Mouse (Mus musculus) cerebellum, adult 2 months (tissue): ENCODE measurements at regions not wholly inside any gene's neighbourhood (a gene's known extent, or its start where the extent isn't known, plus 50 kb on each side); places are given as distances from the start of the nearest gene placed in this dataset.

ENCODE experiments used
- CTCF ChIP-seq: fragments of 200-500 bp; IDR thresholded peaks from 2 replicates; pipeline ENCODE4 v1.5.1; 2011; ENCODE audit warnings: low read depth, mild to moderate bottlenecking, control low read depth, low read length, moderate library complexity, borderline replicate concordance; ENCODE audit not compliant: insufficient read depth
- POLR2A ChIP-seq: fragments of 200-500 bp; IDR thresholded peaks from 2 replicates; pipeline ENCODE4 v1.6.1; 2011; ENCODE audit warnings: low read length, control low read depth, borderline replicate concordance; ENCODE audit not compliant: insufficient read depth

DNA sequence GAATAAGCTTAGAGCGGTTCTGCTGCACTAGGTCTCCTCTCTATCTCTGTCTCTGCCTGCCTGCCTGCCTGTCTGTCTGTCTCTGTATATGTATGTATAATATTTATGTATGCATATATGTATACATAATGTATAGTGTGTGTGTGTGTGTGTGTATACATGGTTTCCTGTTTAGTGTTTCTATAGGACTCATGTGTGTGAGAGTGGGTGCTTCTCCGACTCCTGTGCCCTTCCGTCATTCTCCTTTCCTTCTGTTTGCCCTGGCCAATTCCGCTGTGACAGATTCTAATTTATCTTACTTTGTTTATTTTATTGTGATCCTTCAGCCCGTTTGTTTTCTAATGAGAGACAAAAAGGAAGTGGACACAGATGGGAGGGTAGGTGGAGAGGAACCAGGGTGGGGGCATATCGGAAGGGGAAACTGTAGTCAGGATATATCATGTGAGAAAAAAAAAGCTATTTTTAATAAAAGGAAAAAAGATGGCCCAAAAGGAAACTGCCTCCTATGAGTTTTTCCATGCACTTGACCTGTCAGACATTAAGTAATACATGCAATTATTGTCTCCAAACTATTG is 85.0 kb upstream of the Ednrb start:
- TF ChIP-seq POLR2A: no peak
- TF ChIP-seq CTCF: no peak
